Mouse (Mus musculus) heart, embryonic 11.5 days (tissue): ENCODE data around the gene Abca13. TPM values are rescaled to one million over a fixed set of nuclear protein-coding genes. Genes with fewer than 3 reads are reported as not detected.
"Not testable (repeated sequence)": the region's sequence is repeated elsewhere in the genome, so short reads cannot be mapped to it uniquely, and the experiment has no call there.

Experiments used
- ATAC-seq: fragments of 200-750 bp; cut with Nextera tagmentation; replicated peaks from 2 replicates; pipeline ENCODE4 v1.8.0; 2017; ENCODE audit warnings: moderate library complexity; ENCODE audit not compliant: insufficient number of reproducible peaks, low FRiP score, low TSS enrichment
- H3K27ac ChIP-seq: fragments of 300-500 bp; sonication (generic); 2 replicates; pipeline ENCODE4 v1.5.1; 2014; ENCODE audit warnings: mild to moderate bottlenecking, low read depth, low read length
- H3K27me3 ChIP-seq: fragments of 300-500 bp; sonication (generic); 2 replicates; pipeline ENCODE4 v1.6.1; 2014; ENCODE audit warnings: mild to moderate bottlenecking, low read length, mixed read lengths; ENCODE audit not compliant: control insufficient read depth, insufficient read depth
- H3K36me3 ChIP-seq: fragments of 300-500 bp; sonication (generic); 2 replicates; pipeline ENCODE4 v1.6.1; 2014; ENCODE audit warnings: mild to moderate bottlenecking, low read length, moderate library complexity, mixed read lengths; ENCODE audit not compliant: control insufficient read depth, insufficient read depth
- H3K4me1 ChIP-seq: fragments of 300-500 bp; sonication (generic); 2 replicates; pipeline ENCODE4 v1.6.1; 2014; ENCODE audit warnings: low read length; ENCODE audit not compliant: control insufficient read depth, insufficient read depth
- H3K4me2 ChIP-seq: fragments of 300-500 bp; sonication (generic); 2 replicates; pipeline ENCODE4 v1.6.1; 2014; ENCODE audit warnings: mild to moderate bottlenecking, moderate library complexity
- H3K4me3 ChIP-seq: fragments of 300-500 bp; sonication (generic); 2 replicates; pipeline ENCODE4 v1.5.1; 2014; ENCODE audit warnings: low read depth, low read length
- H3K9ac ChIP-seq: fragments of 300-500 bp; sonication (generic); 2 replicates; pipeline ENCODE4 v1.6.1; 2014; ENCODE audit warnings: mild to moderate bottlenecking, low read depth, low read length, moderate library complexity
- H3K9me3 ChIP-seq: fragments of 300-500 bp; sonication (generic); replicated peaks from 2 replicates; pipeline ENCODE4 v1.6.1; 2016; ENCODE audit warnings: low read length; ENCODE audit not compliant: control insufficient read depth
- WGBS: fragments of 180-500 bp; shearing (Covaris S2); extraction: QIAGEN DNeasy Blood & Tissue Kit; methylation state at CpG from one replicate; pipeline ENCODE4 v1.1.7; 2014; ENCODE audit not compliant: insufficient replicate concordance; 5-methylcytosine and 5-hydroxymethylcytosine counted together
- polyA plus RNA-seq: library from polyadenylated mRNA; unstranded; fragments of >200 nt; fragmentation: Nextera tagmentation; extraction: Ambion mirVana; gene quantifications from 2 replicates; pipeline ENCODE4 v1.2.1, GENCODE M21; 2014

Abca13 gene
- 0.03 and 0.04 TPM in 2 replicates for polyA plus RNA-seq

DNA sequence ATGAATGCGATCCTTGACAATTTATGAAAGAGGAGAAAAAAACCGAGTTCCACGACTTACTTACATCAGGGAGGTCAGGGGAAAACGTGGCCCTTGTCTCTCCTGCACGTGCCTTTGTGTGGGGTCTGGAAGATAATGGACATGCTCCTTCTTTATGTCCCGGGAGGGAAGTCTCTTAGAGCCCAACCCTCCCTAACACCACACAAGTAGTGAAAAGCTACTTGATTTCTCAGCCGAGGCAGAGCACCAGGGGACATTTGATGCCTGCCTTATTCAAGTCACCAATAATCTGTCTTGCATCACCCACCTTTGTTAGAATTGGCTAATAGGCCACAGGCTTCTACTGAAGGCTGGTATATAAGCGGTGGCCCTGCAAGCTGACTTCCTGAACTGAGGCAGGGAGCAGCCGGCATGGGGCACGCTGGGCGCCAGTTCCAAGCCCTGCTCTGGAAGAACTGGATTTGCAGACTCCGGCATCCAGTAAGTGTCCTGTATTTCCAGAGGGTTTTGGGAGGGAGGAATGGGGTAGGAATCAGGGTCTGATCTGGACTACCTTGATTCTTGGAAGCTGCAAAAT is at the start of gene Abca13:
Gene Abca13 (plus strand): TSS at position 388 of the 577 bp plus-strand sequence.
- no peak within 1 kb of the TSS for H3K27ac ChIP-seq
- no peaks in the 10 kb centered on the region for H3K4me1 ChIP-seq
- ATAC-seq, result no peak
- H3K27me3 ChIP-seq, result no peaks in the 10 kb centered on the region
- no peak within 1 kb of the TSS for H3K9ac ChIP-seq
- 54% methylated on average over 12 of the region's 12 CpGs for WGBS
- no peak within 1 kb of the TSS for H3K4me3 ChIP-seq
- no peaks in the 10 kb centered on the region for H3K36me3 ChIP-seq
- no peaks in the 10 kb centered on the region for H3K9me3 ChIP-seq
- no peak within 1 kb of the TSS for H3K4me2 ChIP-seq

DNA sequence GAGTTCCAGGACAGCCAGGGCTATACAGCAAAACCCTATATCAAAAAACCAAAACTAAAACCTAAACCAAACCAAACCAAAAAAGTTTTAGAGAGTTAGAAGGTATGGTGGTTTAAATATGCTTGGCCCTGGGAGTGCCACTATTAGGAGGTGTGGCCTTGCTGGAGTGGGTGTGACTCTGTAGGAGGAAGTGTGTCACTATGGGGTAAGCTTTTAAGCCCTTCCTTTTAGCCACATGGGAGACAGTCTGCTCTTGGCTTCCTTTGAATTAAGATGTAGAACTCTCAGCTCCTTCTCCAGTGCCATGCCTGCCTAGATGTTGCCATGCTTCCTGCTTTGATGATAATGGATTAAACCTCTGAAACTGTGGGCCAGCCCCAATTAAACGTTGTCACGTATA is 46.6 kb upstream of the Abca13 start:
- no peaks in the 10 kb centered on the region for H3K4me1 ChIP-seq
- no peak overlapping the region for H3K4me2 ChIP-seq
- H3K36me3 ChIP-seq, result no peaks in the 10 kb centered on the region
- H3K27ac ChIP-seq, result no peak overlapping the region
- 76% methylated on average over 2 of the region's 2 CpGs for WGBS
- no peaks in the 10 kb centered on the region for H3K9me3 ChIP-seq
- no peak for ATAC-seq
- no peak overlapping the region for H3K9ac ChIP-seq
- H3K4me3 ChIP-seq, result no peak overlapping the region
- no peaks in the 10 kb centered on the region for H3K27me3 ChIP-seq

DNA sequence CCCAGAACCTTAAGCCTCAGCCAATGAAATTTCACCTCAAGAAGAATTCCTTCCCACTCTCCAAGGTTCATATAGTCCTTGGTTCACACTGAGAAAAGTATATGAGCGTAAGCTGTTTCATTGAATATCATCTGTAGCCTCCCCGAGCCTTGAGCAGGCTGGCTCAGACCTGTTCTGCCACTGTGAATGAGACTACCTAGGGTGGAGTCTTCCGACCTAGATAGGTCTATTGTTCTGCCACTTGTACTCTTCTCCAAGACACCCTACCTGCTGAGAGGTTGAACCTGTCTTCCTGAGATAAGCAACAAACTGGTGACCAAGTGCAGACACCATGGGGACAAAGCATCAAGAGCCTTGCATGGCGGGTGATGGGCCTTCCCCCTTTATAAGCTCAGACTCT is 45.6 kb upstream of the Abca13 start:
- no peak for ATAC-seq
- 81% methylated on average over 4 of the region's 4 CpGs for WGBS
- H3K27me3 ChIP-seq, result no peaks in the 10 kb centered on the region
- H3K27ac ChIP-seq, result no peak overlapping the region
- no peaks in the 10 kb centered on the region for H3K4me1 ChIP-seq
- H3K9ac ChIP-seq, result no peak overlapping the region
- no peak overlapping the region for H3K4me3 ChIP-seq
- no peaks in the 10 kb centered on the region for H3K36me3 ChIP-seq
- H3K4me2 ChIP-seq, result no peak overlapping the region
- no peaks in the 10 kb centered on the region for H3K9me3 ChIP-seq

DNA sequence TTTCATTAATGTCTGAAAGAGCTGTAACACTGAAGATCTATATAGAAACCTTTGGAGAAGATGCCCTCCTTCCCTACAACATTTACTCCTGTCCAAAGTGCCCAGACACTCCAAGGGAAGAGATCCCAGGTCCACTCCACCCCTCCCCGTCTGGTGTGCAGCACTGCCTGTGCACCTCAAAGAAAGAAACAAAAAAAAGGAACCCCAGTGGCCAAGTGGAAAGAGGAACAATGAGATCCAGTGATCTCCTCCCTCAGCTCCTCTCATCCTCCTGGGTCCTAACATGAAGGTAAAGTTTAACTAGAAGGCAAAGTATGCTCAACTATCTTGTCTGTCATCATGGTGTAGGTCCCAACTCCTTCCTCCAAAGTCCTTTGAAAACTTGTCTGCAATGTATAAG is 45.1 kb upstream of the Abca13 start:
- H3K9me3 ChIP-seq, result no peaks in the 10 kb centered on the region
- H3K4me2 ChIP-seq, result no peak overlapping the region
- WGBS, result 68% methylated on average over 1 of the region's 1 CpGs
- H3K27ac ChIP-seq, result no peak overlapping the region
- H3K36me3 ChIP-seq, result no peaks in the 10 kb centered on the region
- H3K4me1 ChIP-seq, result no peaks in the 10 kb centered on the region
- H3K9ac ChIP-seq, result no peak overlapping the region
- no peaks in the 10 kb centered on the region for H3K27me3 ChIP-seq
- no peak for ATAC-seq
- no peak overlapping the region for H3K4me3 ChIP-seq

DNA sequence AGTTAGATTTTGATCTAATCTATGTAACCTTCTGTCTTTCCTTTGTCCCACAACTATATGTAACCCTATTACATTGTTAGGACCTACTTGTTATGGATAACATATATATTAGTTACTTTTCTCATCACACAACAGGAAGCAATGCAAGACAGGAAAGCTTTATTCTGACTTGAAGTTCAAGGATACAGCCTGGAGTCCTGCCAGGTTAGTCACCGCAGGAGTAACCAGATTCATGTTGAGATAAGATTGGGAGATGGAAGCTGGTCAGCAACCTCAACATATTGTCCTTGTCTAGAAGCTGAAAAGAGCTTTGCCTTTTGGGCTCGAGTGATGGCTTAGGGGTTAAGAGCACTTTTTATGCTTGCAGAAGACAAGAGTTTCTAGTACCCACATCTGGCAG is 43.5 kb upstream of the Abca13 start:
- H3K4me2 ChIP-seq, result no peak overlapping the region
- H3K9me3 ChIP-seq, result no peaks in the 10 kb centered on the region
- H3K27me3 ChIP-seq, result no peaks in the 10 kb centered on the region
- WGBS, result 67% methylated on average over 2 of the region's 2 CpGs
- H3K9ac ChIP-seq, result no peak overlapping the region
- no peaks in the 10 kb centered on the region for H3K4me1 ChIP-seq
- ATAC-seq, result no peak
- H3K36me3 ChIP-seq, result no peaks in the 10 kb centered on the region
- no peak overlapping the region for H3K27ac ChIP-seq
- H3K4me3 ChIP-seq, result no peak overlapping the region

DNA sequence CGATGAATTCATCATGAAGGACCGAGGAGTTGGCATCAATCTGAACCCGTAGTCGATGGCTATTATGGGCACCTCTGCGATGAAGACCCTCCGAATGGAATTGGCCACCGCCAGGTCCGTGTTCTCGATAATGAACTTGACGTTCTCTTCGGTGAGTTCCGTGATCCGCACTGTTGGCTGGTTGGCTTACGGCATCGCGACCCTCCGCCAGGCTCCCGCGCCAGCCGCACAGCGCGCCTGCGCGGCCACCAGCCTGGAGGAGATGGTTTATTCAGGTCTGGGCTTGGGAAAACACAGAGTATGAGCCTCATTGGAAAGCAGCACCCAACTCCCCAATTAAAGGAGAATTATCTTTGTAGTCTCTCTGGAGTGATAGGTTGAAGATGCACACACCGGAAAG is 41.3 kb upstream of the Abca13 start:
- not testable (repeated sequence) for H3K4me1 ChIP-seq, ATAC-seq
- WGBS, result 74% methylated on average over 25 of the region's 25 CpGs

DNA sequence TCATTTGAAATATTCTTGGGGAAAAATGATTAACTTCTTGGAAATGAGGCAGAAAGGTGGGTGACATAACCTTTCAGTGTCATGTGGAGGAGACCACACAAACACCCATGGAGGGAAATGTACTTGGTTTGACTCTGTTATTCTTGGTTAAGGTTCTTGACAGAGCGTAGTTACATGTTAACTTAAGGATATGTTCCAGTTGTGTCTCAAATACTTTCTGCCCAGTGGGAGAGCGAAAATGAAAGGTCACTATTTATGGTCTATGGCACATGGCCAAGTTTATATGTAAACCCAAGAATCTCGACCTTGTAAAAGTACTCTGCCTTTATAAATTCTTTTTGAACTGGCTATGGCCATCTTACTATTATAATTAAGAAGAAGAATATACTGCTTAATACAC is 31.8 kb upstream of the Abca13 start:
- H3K4me1 ChIP-seq, result no peaks in the 10 kb centered on the region
- H3K27me3 ChIP-seq, result no peaks in the 10 kb centered on the region
- H3K4me2 ChIP-seq, result no peak overlapping the region
- H3K27ac ChIP-seq, result no peak overlapping the region
- no peak for ATAC-seq
- H3K9me3 ChIP-seq, result no peaks in the 10 kb centered on the region
- no peak overlapping the region for H3K4me3 ChIP-seq
- WGBS, result 63% methylated on average over 3 of the region's 3 CpGs
- H3K36me3 ChIP-seq, result no peaks in the 10 kb centered on the region
- no peak overlapping the region for H3K9ac ChIP-seq

More for the DNA sequence above, 41.3 kb upstream of the Abca13 start:
- H3K4me3 ChIP-seq, H3K27me3 ChIP-seq, H3K9ac ChIP-seq, H3K27ac ChIP-seq, H3K36me3 ChIP-seq, H3K9me3 ChIP-seq, H3K4me2 ChIP-seq: not testable (repeated sequence)

DNA sequence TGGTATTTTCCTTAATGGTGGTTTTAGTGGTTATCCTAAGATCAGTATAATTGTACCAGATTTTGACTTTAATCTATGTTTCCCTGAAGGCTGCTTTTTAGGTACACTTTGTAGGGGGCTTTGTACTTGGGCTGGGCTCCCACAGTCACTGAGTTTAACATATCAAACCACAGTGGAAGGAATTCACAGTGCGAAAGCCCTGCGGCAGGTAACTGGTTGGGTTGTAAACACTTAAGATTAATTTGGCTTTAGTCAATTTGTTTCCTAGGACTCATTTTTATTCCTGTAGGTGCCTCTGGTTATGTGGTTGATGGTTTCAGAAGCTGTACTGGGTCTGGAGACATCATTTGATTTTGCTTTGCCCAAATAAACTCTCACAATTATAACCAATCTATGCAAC is 24.4 kb upstream of the Abca13 start:
- no peak overlapping the region for H3K9ac ChIP-seq
- WGBS, result 84% methylated on average over 2 of the region's 2 CpGs
- no peaks in the 10 kb centered on the region for H3K36me3 ChIP-seq
- no peaks in the 10 kb centered on the region for H3K27me3 ChIP-seq
- H3K4me1 ChIP-seq, result no peaks in the 10 kb centered on the region
- no peak overlapping the region for H3K4me2 ChIP-seq
- H3K9me3 ChIP-seq, result no peaks in the 10 kb centered on the region
- H3K4me3 ChIP-seq, result no peak overlapping the region
- no peak overlapping the region for H3K27ac ChIP-seq
- no peak for ATAC-seq

DNA sequence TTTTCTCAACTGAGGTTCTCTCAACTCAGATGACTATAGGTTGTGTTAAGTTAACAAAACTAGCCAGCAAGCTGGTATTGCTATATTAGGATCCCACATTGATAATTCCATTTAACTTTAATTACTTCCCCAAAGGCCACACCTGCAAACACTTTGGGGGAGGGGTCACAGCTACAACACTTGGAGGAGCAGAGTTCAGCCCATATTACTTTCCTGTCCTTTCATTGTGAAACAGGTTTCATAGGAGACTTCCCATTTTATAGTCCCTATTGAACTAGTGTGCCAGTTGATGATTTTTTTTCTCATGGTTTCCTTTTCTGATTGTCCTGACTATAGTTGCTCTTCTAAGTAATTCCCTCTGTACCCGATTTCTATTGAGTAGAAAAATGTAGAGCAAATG is 10.3 kb upstream of the Abca13 start:
- 69% methylated on average over 1 of the region's 1 CpGs for WGBS
- Histone ChIP-seq H3K27ac (no peak overlapping the region), H3K9ac (no peak overlapping the region), H3K27me3 (no peaks in the 10 kb centered on the region), H3K4me3 (no peak overlapping the region), H3K36me3 (no peaks in the 10 kb centered on the region), H3K9me3 (no peaks in the 10 kb centered on the region), H3K4me2 (no peak overlapping the region), H3K4me1 (no peaks in the 10 kb centered on the region)
- no peak for ATAC-seq
